ENCODE assay signal across 12 mouse cellular contexts in genomic region chr2:93599731-93600130, GRCm38 (mm10). TPM values are rescaled to one million over a fixed set of nuclear protein-coding genes. Genes with fewer than 3 reads are reported as not detected.
DNase-seq lines count a peak whose midpoint lies in the region; ATAC-seq lines count a peak whose summit lies in the region.
"Had no signal": no experiment of that assay in that cellular context is flagged by ENCODE, and none has a peak within 500 bp of the region (broad histone marks: within the 10 kb centered on the region; RNA-seq: fewer than 3 reads in every experiment).

No protein-coding gene starts in this region.

- no peaks in the 10 kb centered on the region for H3K27me3 ChIP-seq in forebrain, embryonic 11.5 days (ENCODE audit: control insufficient read depth, insufficient read depth, low read length)
- H3K27me3 ChIP-seq: midbrain, embryonic 13.5 days had no signal

- no peak overlapping the region for H3K4me3 ChIP-seq in forebrain, embryonic 11.5 days (ENCODE audit: low read depth, low read length)
- H3K4me3 ChIP-seq: limb, embryonic 15.5 days; midbrain, embryonic 13.5 days had no signal

- no peaks in the 10 kb centered on the region for H3K4me1 ChIP-seq in forebrain, embryonic 11.5 days (replicated peaks; ENCODE audit: control insufficient read depth, insufficient read depth, low read length)
- H3K4me1 ChIP-seq: midbrain, embryonic 13.5 days had no signal

- no peaks in the 10 kb centered on the region for H3K36me3 ChIP-seq in forebrain, embryonic 11.5 days (ENCODE audit: control insufficient read depth, insufficient read depth, low read length)
- H3K36me3 ChIP-seq: limb, embryonic 15.5 days; midbrain, embryonic 13.5 days had no signal

- no peak overlapping the region for H3K27ac ChIP-seq in forebrain, embryonic 11.5 days (ENCODE audit: low read depth, low read length)
- H3K27ac ChIP-seq: limb, embryonic 15.5 days; midbrain, embryonic 13.5 days had no signal

- H3K9ac ChIP-seq in forebrain, embryonic 11.5 days (ENCODE audit: low read length), result no peak overlapping the region
- H3K9ac ChIP-seq: limb, embryonic 15.5 days; midbrain, embryonic 13.5 days had no signal

- no peak overlapping the region for H3K4me2 ChIP-seq in forebrain, embryonic 11.5 days (ENCODE audit: low read depth, low read length, severe bottlenecking)
- H3K4me2 ChIP-seq: limb, embryonic 15.5 days; midbrain, embryonic 13.5 days had no signal

- no peaks in the 10 kb centered on the region for H3K9me3 ChIP-seq in forebrain, embryonic 11.5 days (ENCODE audit: control insufficient read depth, low read length)
- H3K9me3 ChIP-seq: limb, embryonic 15.5 days; midbrain, embryonic 13.5 days had no signal

- DNase-seq in gastrocnemius, adult 18-20 months (ENCODE audit: low spot score), result peak; percentile 12
- no peak for DNase-seq in gastrocnemius, postnatal 10 days
- DNase-seq in spleen, postnatal 36 days (ENCODE audit: low spot score in 2 of 2), result peak; percentile 6 to 16
- no peak for DNase-seq in spleen, postnatal 10 days (ENCODE audit: low spot score in 2 of 2)
- peak; percentile 16 to 30 for DNase-seq in kidney, postnatal 36 days
- no peak for DNase-seq in B cell, adult 2 months
- DNase-seq in forebrain, embryonic 11.5 days (ENCODE audit: low spot score), result no peak
- DNase-seq: cerebellum, adult 18-20 months had no signal

- no peak for ATAC-seq in forebrain, embryonic 11.5 days (replicated peaks; ENCODE audit: low FRiP score)
- ATAC-seq in erythroid progenitor cell, adult 5-6 weeks (replicated peaks; ENCODE audit: low FRiP score, poor library complexity, severe bottlenecking), result no peak
- ATAC-seq: forebrain, embryonic 14.5 days; midbrain, embryonic 13.5 days had no signal

- 66% methylated on average over 9 of the region's 9 CpGs for WGBS in forebrain, embryonic 11.5 days

RNA-seq across cellular contexts. Expression of gene Gm10803, which starts 39.4 kb away (rescaled TPM):
- total RNA-seq in gastrocnemius, adult 18-20 months (2021), result not detected
- total RNA-seq in gastrocnemius, postnatal 10 days (2021), result not detected
- not detected in 2 replicates for polyA plus RNA-seq in forebrain, embryonic 11.5 days (2014; fragmentation: Nextera tagmentation; extraction: Ambion mirVana)
- not detected in 2 replicates for total RNA-seq in erythroid progenitor cell, adult 5-6 weeks (2015; ENCODE audit: low replicate concordance)
- not detected in 2 replicates for total RNA-seq in erythroid progenitor cell, adult 5-6 weeks (2017; ENCODE audit: low replicate concordance)
- polyA plus RNA-seq: forebrain, embryonic 14.5 days; limb, embryonic 15.5 days; midbrain, embryonic 13.5 days had no signal

RNA-seq across cellular contexts. Expression of gene Alx4, which starts 42.5 kb away (rescaled TPM):
- total RNA-seq in gastrocnemius, adult 18-20 months (2021), result under 1 TPM; 0.25 to 0.31 TPM
- under 1 TPM; 0.78 to 0.81 TPM for total RNA-seq in gastrocnemius, postnatal 10 days (2021)
- polyA plus RNA-seq in forebrain, embryonic 11.5 days (2014; fragmentation: Nextera tagmentation; extraction: Ambion mirVana), result 10.0 and 11.2 TPM in 2 replicates
- total RNA-seq in erythroid progenitor cell, adult 5-6 weeks (2015; ENCODE audit: low replicate concordance), result not detected in 2 replicates
- total RNA-seq in erythroid progenitor cell, adult 5-6 weeks (2017; ENCODE audit: low replicate concordance), result not detected in 2 replicates

Comparison
In these comparisons a context has a peak if more than half of its experiments do, and no peak if none do; other contexts are left out.
1. DNase-seq: peak in gastrocnemius, adult 18-20 months (single experiment), spleen, postnatal 36 days (2 of 2) and kidney, postnatal 36 days (2 of 2); none in gastrocnemius, postnatal 10 days (single experiment), spleen, postnatal 10 days (0 of 2), B cell, adult 2 months (0 of 2) and forebrain, embryonic 11.5 days (single experiment).